Mouse (Mus musculus): ENCODE measurements around the gene Olfr1112. TPM values are rescaled to one million over a fixed set of nuclear protein-coding genes. Genes with fewer than 3 reads are reported as not detected.

Olfr1112 gene
- total RNA-seq (2012; rRNA removed) (not detected in 2 replicates), total RNA-seq (2014; rRNA removed) (not detected in 2 replicates), polyA plus RNA-seq (2012; ENCODE audit: insufficient read length, low read depth) (not detected in 2 replicates)

DNA sequence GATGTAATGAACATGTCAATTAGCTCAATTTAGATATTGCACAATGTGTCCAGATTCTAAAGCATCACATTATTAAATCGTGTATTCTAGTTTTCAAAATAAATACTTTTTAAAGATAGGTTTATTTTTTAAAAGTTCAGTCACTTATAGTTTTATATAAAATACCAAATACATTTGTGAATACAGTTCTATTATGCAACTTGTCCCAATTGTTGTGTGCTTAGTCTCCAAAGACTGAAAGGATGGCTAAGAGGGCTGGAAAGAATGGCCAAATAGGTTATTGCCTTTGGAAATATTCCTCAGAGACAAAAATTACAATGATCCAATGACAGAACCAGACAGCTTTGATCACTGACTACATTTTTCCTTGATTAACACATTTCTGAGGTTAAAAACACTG, at the start of gene Olfr1112:
TSS of gene Olfr1112 (plus strand) at position 301 of the 400 bp plus-strand sequence.
- H3K79me2 ChIP-seq (replicated peaks; ENCODE audit: control insufficient read depth, extremely low read depth, insufficient read depth, poor library complexity, severe bottlenecking) = no peaks in the 10 kb centered on the region
- no peak within 1 kb of the TSS for H3K9ac ChIP-seq (ENCODE audit: insufficient read depth, low read depth)
- DNase-seq (ENCODE audit: extremely low read depth) = no peak
- no peaks in the 10 kb centered on the region for H3K36me3 ChIP-seq (replicated peaks in 1 of 2; ENCODE audit: control insufficient read depth in 1 of 2, insufficient read depth in 1 of 2, low read length in 1 of 2)
- H3K4me3 ChIP-seq (replicated peaks in 1 of 3; ENCODE audit: low read depth in 2 of 3, low read length in 2 of 3, poor library complexity in 1 of 3) = no peak within 1 kb of the TSS
- no peak within 1 kb of the TSS for H3K4me2 ChIP-seq (ENCODE audit: insufficient read depth, low read depth, poor library complexity, severe bottlenecking)
- H3K9me3 ChIP-seq (replicated peaks; ENCODE audit: low read length) = peaks cover 8% of the 10 kb centered on the region
- in situ Hi-C loops (cut with MboI; ENCODE audit: low pct_ligation_motif_present, low pct_unique_long_range_greater_than_20kb, low sequenced_read_pairs) = no loop called here
- TF ChIP-seq ZC3H11A (IDR thresholded peaks at IDR 0.05; ENCODE audit: low read depth, low read length) (no peak), SIN3A (IDR thresholded peaks at IDR 0.05; ENCODE audit: low read length) (no peak), POLR2AphosphoS2 (IDR thresholded peaks at IDR 0.05; ENCODE audit: low read depth, low read length) (no peak), HCFC1 (IDR thresholded peaks at IDR 0.05; ENCODE audit: low read depth, low read length) (no peak), KAT2A (IDR thresholded peaks at IDR 0.05; ENCODE audit: insufficient replicate concordance, low read length) (no peak), MAZ (IDR thresholded peaks at IDR 0.05; ENCODE audit: low read depth, low read length) (no peak), JUND (conservative IDR thresholded peaks at IDR 0.05; ENCODE audit: low read depth, low read length) (no peak), SMC3 (IDR thresholded peaks at IDR 0.05; ENCODE audit: low read depth, low read length) (no peak), MXI1 (IDR thresholded peaks at IDR 0.05; ENCODE audit: low read depth, low read length) (no peak), NRF1 (IDR thresholded peaks at IDR 0.05; ENCODE audit: low read depth, low read length) (no peak), ETS1 (conservative IDR thresholded peaks at IDR 0.05; ENCODE audit: low read depth, low read length) (no peak), ZMIZ1 (IDR thresholded peaks at IDR 0.05; ENCODE audit: low read depth, low read length) (no peak), EP300 (IDR thresholded peaks at IDR 0.05; ENCODE audit: low read length) (no peak), USF1 (IDR thresholded peaks at IDR 0.05; ENCODE audit: low read depth, low read length) (no peak), MYC (IDR thresholded peaks at IDR 0.05; ENCODE audit: low read depth, low read length) (no peak), TCF12 (IDR thresholded peaks at IDR 0.05; ENCODE audit: low read depth, low read length) (no peak), CHD2 (IDR thresholded peaks at IDR 0.05; ENCODE audit: low read length) (no peak), ELF1 (IDR thresholded peaks at IDR 0.05; ENCODE audit: low read depth, low read length) (no peak)
- no peaks in the 10 kb centered on the region for H3K27me3 ChIP-seq (replicated peaks)
- no peaks in the 10 kb centered on the region for H3K4me1 ChIP-seq (ENCODE audit: control insufficient read depth in 1 of 2, insufficient read depth in 2 of 2)
- dilution Hi-C loops (cut with MboI; ENCODE audit: extremely low pct_ligation_motif_present, extremely low pct_unique_long_range_greater_than_20kb, low sequenced_read_pairs) = no loop called here
- H3K27ac ChIP-seq (ENCODE audit: insufficient read depth, low read depth) = no peak within 1 kb of the TSS

GRCm38 (mm10) chr2:87140200-87140599, 47.4 kb upstream of the Olfr1112 start, which contains the start of gene Olfr1110:
Gene Olfr1110 (minus strand): TSS chr2:87140300.
- Histone ChIP-seq H3K4me1 (ENCODE audit: control insufficient read depth in 1 of 2, insufficient read depth in 2 of 2) (no peaks in the 10 kb centered on the region), H3K9me3 (replicated peaks; ENCODE audit: low read length) (peaks cover 7% of the 10 kb centered on the region), H3K36me3 (replicated peaks in 1 of 2; ENCODE audit: control insufficient read depth in 1 of 2, insufficient read depth in 1 of 2, low read length in 1 of 2) (no peaks in the 10 kb centered on the region), H3K79me2 (replicated peaks; ENCODE audit: control insufficient read depth, extremely low read depth, insufficient read depth, poor library complexity, severe bottlenecking) (no peaks in the 10 kb centered on the region), H3K27ac (ENCODE audit: insufficient read depth, low read depth) (no peak within 1 kb of the TSS), H3K9ac (ENCODE audit: insufficient read depth, low read depth) (no peak within 1 kb of the TSS), H3K27me3 (replicated peaks) (no peaks in the 10 kb centered on the region), H3K4me3 (replicated peaks in 1 of 3; ENCODE audit: low read depth in 2 of 3, low read length in 2 of 3, poor library complexity in 1 of 3) (no peak within 1 kb of the TSS), H3K4me2 (ENCODE audit: insufficient read depth, low read depth, poor library complexity, severe bottlenecking) (no peak within 1 kb of the TSS)
- no peak for DNase-seq (ENCODE audit: extremely low read depth)
- dilution Hi-C loops (cut with MboI; ENCODE audit: extremely low pct_ligation_motif_present, extremely low pct_unique_long_range_greater_than_20kb, low sequenced_read_pairs) = no loop called here
- in situ Hi-C loops (cut with MboI; ENCODE audit: low pct_ligation_motif_present, low pct_unique_long_range_greater_than_20kb, low sequenced_read_pairs) = no loop called here
- no peak for TF ChIP-seq HCFC1 (IDR thresholded peaks at IDR 0.05; ENCODE audit: low read depth, low read length)
- TF ChIP-seq NRF1 (IDR thresholded peaks at IDR 0.05; ENCODE audit: low read depth, low read length) = no peak
- no peak for TF ChIP-seq CHD1 (IDR thresholded peaks at IDR 0.05; ENCODE audit: low read depth, low read length)

Measured in CH12.LX (cell line).